Mouse (Mus musculus) erythroblast, embryonic 14.5 days (primary cell): ENCODE data around the gene Rfx3. TPM values are rescaled to one million over a fixed set of nuclear protein-coding genes. Genes with fewer than 3 reads are reported as not detected.

ENCODE experiments used
- H3K27me3 ChIP-seq: 2 replicates; pipeline ENCODE4 v1.6.1; 2012; ENCODE audit warnings: inconsistent platforms; ENCODE audit not compliant: control insufficient read depth
- H3K36me3 ChIP-seq: 2 replicates; pipeline ENCODE4 v1.6.1; 2012; ENCODE audit warnings: mild to moderate bottlenecking, inconsistent platforms; ENCODE audit not compliant: control insufficient read depth
- H3K4me1 ChIP-seq: 2 replicates; pipeline ENCODE4 v1.6.1; 2012; ENCODE audit warnings: inconsistent platforms; ENCODE audit not compliant: control insufficient read depth
- H3K4me3 ChIP-seq: replicated peaks from 2 replicates; pipeline ENCODE3; 2012; ENCODE audit warnings: moderate library complexity, mild to moderate bottlenecking, inconsistent platforms
- H3K9me3 ChIP-seq: 2 replicates; pipeline ENCODE4 v1.6.1; 2012; ENCODE audit warnings: low read length, inconsistent platforms, mixed read lengths; ENCODE audit not compliant: control insufficient read depth
- GATA1 ChIP-seq: IDR thresholded peaks from 2 replicates; pipeline ENCODE4 v1.6.1; 2012; ENCODE audit warnings: low read length, inconsistent platforms, mixed read lengths
- TAL1 ChIP-seq: IDR thresholded peaks from 3 replicates; pipeline ENCODE4 v1.6.1; 2012; ENCODE audit warnings: low read length, inconsistent platforms, mixed read lengths
- polyA plus RNA-seq: library from polyadenylated mRNA; stranded (reverse); fragments of >175 nt; gene quantifications from 2 replicates; pipeline ENCODE4 v1.2.3, GENCODE M21; 2012

Rfx3 gene
- polyA plus RNA-seq, 1 experiment: 0.02 TPM

- TF ChIP-seq GATA1 (no peak), TAL1 (no peak)
- Histone ChIP-seq H3K9me3 (no peaks in the 10 kb centered on the region), H3K27me3 (no peaks in the 10 kb centered on the region), H3K36me3 (no peaks in the 10 kb centered on the region), H3K4me3 (no peak overlapping the region), H3K4me1 (no peaks in the 10 kb centered on the region)
Measured at GRCm38 (mm10) chr19:28004190-28004589, 6.8 kb downstream of the Rfx3 start.

- H3K9me3 ChIP-seq: no peaks in the 10 kb centered on the region
- no peaks in the 10 kb centered on the region for H3K27me3 ChIP-seq
- H3K4me3 ChIP-seq: no peak overlapping the region
- TF ChIP-seq TAL1 (no peak), GATA1 (no peak)
- no peaks in the 10 kb centered on the region for H3K4me1 ChIP-seq
- no peaks in the 10 kb centered on the region for H3K36me3 ChIP-seq
Measured at GRCm38 (mm10) chr19:28003474-28003873, 7.5 kb downstream of the Rfx3 start.

- Histone ChIP-seq H3K36me3 (no peaks in the 10 kb centered on the region), H3K9me3 (no peaks in the 10 kb centered on the region), H3K4me1 (no peaks in the 10 kb centered on the region), H3K4me3 (no peak overlapping the region), H3K27me3 (no peaks in the 10 kb centered on the region)
- TF ChIP-seq GATA1: no peak
- TF ChIP-seq TAL1: no peak
Measured at GRCm38 (mm10) chr19:28002708-28003107, 8.3 kb downstream of the Rfx3 start.

GRCm38 (mm10) chr19:27992800-27993199 is 18.2 kb downstream of the Rfx3 start:
- Histone ChIP-seq H3K4me3 (no peak overlapping the region), H3K9me3 (no peaks in the 10 kb centered on the region), H3K36me3 (no peaks in the 10 kb centered on the region), H3K27me3 (no peaks in the 10 kb centered on the region), H3K4me1 (no peaks in the 10 kb centered on the region)
- no peak for TF ChIP-seq GATA1
- no peak for TF ChIP-seq TAL1

- no peak for TF ChIP-seq GATA1
- TF ChIP-seq TAL1: no peak
- Histone ChIP-seq H3K9me3 (no peaks in the 10 kb centered on the region), H3K36me3 (no peaks in the 10 kb centered on the region), H3K27me3 (no peaks in the 10 kb centered on the region), H3K4me1 (no peaks in the 10 kb centered on the region), H3K4me3 (no peak overlapping the region)
Measured at GRCm38 (mm10) chr19:27988746-27989145, 22.2 kb downstream of the Rfx3 start.

GRCm38 (mm10) chr19:27967590-27967989 is 43.4 kb downstream of the Rfx3 start:
- no peaks in the 10 kb centered on the region for H3K36me3 ChIP-seq
- TF ChIP-seq TAL1: no peak
- no peak for TF ChIP-seq GATA1

GRCm38 (mm10) chr19:27961271-27961670 is 49.7 kb downstream of the Rfx3 start:
- TF ChIP-seq GATA1: no peak
- no peak for TF ChIP-seq TAL1
- no peaks in the 10 kb centered on the region for H3K9me3 ChIP-seq
- H3K4me1 ChIP-seq: no peaks in the 10 kb centered on the region
- H3K27me3 ChIP-seq: no peaks in the 10 kb centered on the region
- H3K4me3 ChIP-seq: no peak overlapping the region
- H3K36me3 ChIP-seq: no peaks in the 10 kb centered on the region; the same call in 1 of the 2 replicates

More at GRCm38 (mm10) chr19:27967590-27967989, 43.4 kb downstream of the Rfx3 start:
- Histone ChIP-seq H3K4me1 (peaks cover 4% of the 10 kb centered on the region), H3K27me3 (no peaks in the 10 kb centered on the region), H3K4me3 (no peak overlapping the region), H3K9me3 (no peaks in the 10 kb centered on the region)

- Histone ChIP-seq H3K9me3 (no peaks in the 10 kb centered on the region), H3K4me1 (no peaks in the 10 kb centered on the region), H3K36me3 (no peaks in the 10 kb centered on the region), H3K4me3 (no peak overlapping the region), H3K27me3 (no peaks in the 10 kb centered on the region)
- no peak for TF ChIP-seq GATA1
- TF ChIP-seq TAL1: no peak
Measured at GRCm38 (mm10) chr19:27935453-27935852, 75.5 kb downstream of the Rfx3 start.

GRCm38 (mm10) chr19:27931136-27931535 is 79.8 kb downstream of the Rfx3 start:
- no peaks in the 10 kb centered on the region for H3K27me3 ChIP-seq
- no peaks in the 10 kb centered on the region for H3K4me1 ChIP-seq
- H3K9me3 ChIP-seq: no peaks in the 10 kb centered on the region
- no peak overlapping the region for H3K4me3 ChIP-seq
- H3K36me3 ChIP-seq: no peaks in the 10 kb centered on the region
- no peak for TF ChIP-seq GATA1
- TF ChIP-seq TAL1: no peak

- H3K9me3 ChIP-seq: no peaks in the 10 kb centered on the region
- H3K36me3 ChIP-seq: no peaks in the 10 kb centered on the region; the same call in 1 of the 2 replicates
- TF ChIP-seq GATA1 (no peak), TAL1 (no peak)
- H3K4me3 ChIP-seq: no peak overlapping the region
- H3K27me3 ChIP-seq: no peaks in the 10 kb centered on the region
- no peaks in the 10 kb centered on the region for H3K4me1 ChIP-seq
Measured at GRCm38 (mm10) chr19:27926378-27926777, 84.6 kb downstream of the Rfx3 start.

- Histone ChIP-seq H3K4me3 (no peak overlapping the region), H3K9me3 (no peaks in the 10 kb centered on the region), H3K36me3 (no peaks in the 10 kb centered on the region; the same call in 1 of the 2 replicates), H3K4me1 (no peaks in the 10 kb centered on the region; the same call in 1 of the 2 replicates), H3K27me3 (no peaks in the 10 kb centered on the region)
- no peak for TF ChIP-seq GATA1
- TF ChIP-seq TAL1: no peak
Measured at GRCm38 (mm10) chr19:27919040-27919439, 91.9 kb downstream of the Rfx3 start.
